ENCODE assay signal across 9 mouse cellular contexts in genomic region chr15:77800511-77800910, GRCm38 (mm10). TPM values are rescaled to one million over a fixed set of nuclear protein-coding genes. Genes with fewer than 3 reads are reported as not detected.
DNase-seq lines count a peak whose midpoint lies in the region; ATAC-seq and TF ChIP-seq lines count a peak whose summit lies in the region.
"Had no signal": no experiment of that assay in that cellular context is flagged by ENCODE, and none has a peak within 500 bp of the region (broad histone marks: within the 10 kb centered on the region; RNA-seq: fewer than 3 reads in every experiment).

No protein-coding gene starts in this region.

- TF ChIP-seq POLR2A in lung, adult 2 months (IDR thresholded peaks at IDR 0.05; ENCODE audit: borderline replicate concordance, extremely low read depth, low read depth, low read length) = no peak; the same call in 1 of the 2 replicates

- ATAC-seq in stomach, embryonic 14.5 days (ENCODE audit: insufficient number of reproducible peaks, insufficient read depth, low FRiP score, low read depth) = no peak

- no peak overlapping the region for H3K4me2 ChIP-seq in stomach, embryonic 14.5 days (replicated peaks; ENCODE audit: low read depth, low read length)

- peak; percentile 50 for DNase-seq in cerebellum, adult 18-20 months
- DNase-seq in cerebellum, adult 8-10 months = no peak
- DNase-seq in urinary bladder, postnatal 25 days (ENCODE audit: low spot score) = peak; percentile 47
- no peak for DNase-seq in urinary bladder, postnatal 10 days (ENCODE audit: low spot score)
- DNase-seq in heart, adult 18-20 months = peak; percentile 77 to 95
- peak; percentile 62 for DNase-seq in kidney, adult 18-20 months
- DNase-seq in lung, adult 2 months = peak; percentile 60

- peak overlapping the region; percentile 98 for H3K27ac ChIP-seq in stomach, embryonic 14.5 days (ENCODE audit: low read length)

- H3K36me3 ChIP-seq in stomach, embryonic 14.5 days (ENCODE audit: control insufficient read depth, insufficient read depth, low read length) = peaks cover 55% of the 10 kb centered on the region

- H3K27me3 ChIP-seq in stomach, embryonic 14.5 days (ENCODE audit: control insufficient read depth, insufficient read depth, low read length) = no peaks in the 10 kb centered on the region

- no peak for TF ChIP-seq CTCF in lung, adult 2 months (IDR thresholded peaks at IDR 0.05; ENCODE audit: insufficient read depth, low read length)

- peaks cover 56% of the 10 kb centered on the region for H3K4me1 ChIP-seq in lung, adult 2 months (ENCODE audit: control insufficient read depth, insufficient read depth, low read length)
- peaks cover 44% of the 10 kb centered on the region for H3K4me1 ChIP-seq in stomach, embryonic 14.5 days (ENCODE audit: control insufficient read depth, insufficient read depth, low read length)

- H3K4me3 ChIP-seq in lung, adult 2 months (replicated peaks; ENCODE audit: extremely low read depth, low read depth, low read length) = no peak overlapping the region
- no peak overlapping the region for H3K4me3 ChIP-seq in stomach, embryonic 14.5 days (ENCODE audit: low read depth, low read length)

- no peaks in the 10 kb centered on the region for H3K9me3 ChIP-seq in stomach, embryonic 14.5 days (ENCODE audit: control insufficient read depth, low read depth, low read length)

- no peak overlapping the region for H3K9ac ChIP-seq in stomach, embryonic 14.5 days (replicated peaks; ENCODE audit: low read depth, low read length)

RNA-seq across cellular contexts. Expression of gene Myh9, which starts 41.5 kb away (rescaled TPM):
- 100 to 1,000 TPM; 117 to 119 TPM for total RNA-seq in heart, adult 18-20 months (2021)
- polyA plus RNA-seq in lung, adult 2 months (2012; rRNA removed) = 133 and 162 TPM in 2 replicates
- polyA plus RNA-seq in stomach, embryonic 14.5 days (2014; fragmentation: Nextera tagmentation; extraction: Ambion mirVana) = 75.4 and 77.1 TPM in 2 replicates

RNA-seq across cellular contexts. Expression of gene Apol8, which starts 43.7 kb away (rescaled TPM):
- total RNA-seq in heart, adult 18-20 months (2021) = not detected
- 0.05 TPM in 1 of 2 replicates, not detected in the other for polyA plus RNA-seq in lung, adult 2 months (2012; rRNA removed)
- 0.55 TPM in 1 of 2 replicates, not detected in the other for polyA plus RNA-seq in stomach, embryonic 14.5 days (2014; fragmentation: Nextera tagmentation; extraction: Ambion mirVana)
- polyA plus RNA-seq: limb, embryonic 11.5 days had no signal

Comparison
In these comparisons a context has a peak if more than half of its experiments do, and no peak if none do; other contexts are left out.
1. DNase-seq: peak in cerebellum, adult 18-20 months (2 of 2), urinary bladder, postnatal 25 days (single experiment), heart, adult 18-20 months (2 of 2), kidney, adult 18-20 months (single experiment) and lung, adult 2 months (single experiment); none in cerebellum, adult 8-10 months (single experiment) and urinary bladder, postnatal 10 days (single experiment).